Mouse (Mus musculus): ENCODE results near the gene Nol6. TPM values are rescaled to one million over a fixed set of nuclear protein-coding genes. Genes with fewer than 3 reads are reported as not detected.
A peak's percentile ranks its signal among the peaks of the same experiment; 100 is the strongest.
"Not testable (repeated sequence)": the region's sequence is repeated elsewhere in the genome, so short reads cannot be mapped to it uniquely, and the experiment has no call there.

Nol6 gene
- polyA plus RNA-seq, 1 experiment from 2014 or later, result 21.8 TPM

- Histone ChIP-seq H3K4me2 (replicated peaks) (no peak overlapping the region), H3K4me1 (replicated peaks) (peaks cover 29% of the 10 kb centered on the region), H3K9me3 (no peaks in the 10 kb centered on the region), H3K36me3 (no peaks in the 10 kb centered on the region), H3K4me3 (replicated peaks) (no peak overlapping the region), H3K27ac (no peak overlapping the region), H3K27me3 (replicated peaks) (no peaks in the 10 kb centered on the region; the same call in 1 of the 2 replicates), H3K9ac (no peak overlapping the region)
- 69% methylated on average over 1 of the region's 1 CpGs for WGBS
- no peak for ATAC-seq
Observed at GRCm38 (mm10) chr4:41092958-41093357, 31.3 kb downstream of the Nol6 start.

DNA sequence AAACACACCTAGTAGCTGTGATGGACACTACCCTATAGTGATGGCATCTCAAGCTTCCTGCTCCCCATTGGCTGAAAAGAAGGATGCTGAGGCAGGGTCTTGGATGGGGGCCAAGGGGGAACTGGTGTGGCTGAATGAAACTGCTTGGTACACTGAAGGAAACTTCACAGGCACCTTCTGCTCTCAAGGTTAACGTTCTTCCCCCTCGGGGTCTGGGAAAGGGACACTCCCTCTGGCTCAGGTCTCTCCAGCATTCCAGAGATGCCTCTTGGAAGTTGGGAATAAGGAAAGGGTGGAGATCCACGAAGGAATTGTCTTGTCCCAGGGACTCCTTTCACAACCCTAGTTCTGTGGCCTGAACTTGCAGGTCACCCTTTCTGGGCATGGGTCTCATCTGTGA, 32.9 kb downstream of the Nol6 start:
- no peaks in the 10 kb centered on the region for H3K9me3 ChIP-seq
- peaks cover 17% of the 10 kb centered on the region for H3K4me1 ChIP-seq (replicated peaks)
- no peak overlapping the region for H3K9ac ChIP-seq
- no peak overlapping the region for H3K4me3 ChIP-seq (replicated peaks)
- no peak overlapping the region for H3K27ac ChIP-seq
- WGBS, result 43% methylated on average over 3 of the region's 3 CpGs
- H3K27me3 ChIP-seq (replicated peaks), result no peaks in the 10 kb centered on the region; the same call in 1 of the 2 replicates
- no peak for ATAC-seq
- no peak overlapping the region for H3K4me2 ChIP-seq (replicated peaks)
- no peaks in the 10 kb centered on the region for H3K36me3 ChIP-seq

DNA sequence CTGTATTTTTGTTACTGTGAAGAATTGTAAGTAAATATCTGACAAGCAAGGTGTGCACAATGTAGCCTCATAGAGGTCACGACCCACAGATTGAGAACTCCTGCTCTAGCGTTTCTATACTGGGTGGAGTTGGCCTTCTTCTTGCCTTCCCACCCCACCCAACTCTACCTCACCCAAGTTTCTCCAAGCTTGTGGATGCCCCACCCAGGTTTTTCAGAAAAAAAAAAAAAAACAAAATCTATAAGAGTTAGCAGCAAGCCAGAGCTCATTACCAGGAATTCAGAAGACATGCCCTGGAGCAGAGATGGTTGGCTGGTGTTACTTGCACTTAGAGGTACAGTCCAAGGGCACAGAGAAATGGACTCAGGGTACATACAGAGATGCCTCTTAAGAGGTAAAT, 34.5 kb downstream of the Nol6 start:
- no peaks in the 10 kb centered on the region for H3K27me3 ChIP-seq (replicated peaks)
- H3K4me1 ChIP-seq (replicated peaks), result peaks cover 8% of the 10 kb centered on the region
- H3K9ac ChIP-seq, result no peak overlapping the region
- H3K36me3 ChIP-seq, result no peaks in the 10 kb centered on the region
- WGBS, result 52% methylated on average over 2 of the region's 2 CpGs
- H3K4me2 ChIP-seq (replicated peaks), result no peak overlapping the region
- H3K4me3 ChIP-seq (replicated peaks), result no peak overlapping the region
- no peaks in the 10 kb centered on the region for H3K9me3 ChIP-seq
- H3K27ac ChIP-seq, result no peak overlapping the region
- no peak for ATAC-seq

- 76% methylated on average over 4 of the region's 4 CpGs for WGBS
Observed at GRCm38 (mm10) chr4:41089189-41089588, 35.1 kb downstream of the Nol6 start.

GRCm38 (mm10) chr4:41087459-41088298, 36.6 kb downstream of the Nol6 start:
- Histone ChIP-seq H3K4me1 (replicated peaks) (no peaks in the 10 kb centered on the region), H3K9ac (no peak overlapping the region), H3K9me3 (no peaks in the 10 kb centered on the region), H3K4me2 (replicated peaks) (no peak overlapping the region), H3K27ac (no peak overlapping the region), H3K36me3 (no peaks in the 10 kb centered on the region), H3K27me3 (replicated peaks) (no peaks in the 10 kb centered on the region), H3K4me3 (replicated peaks) (no peak overlapping the region)
- peak; percentile 74; the same call in 1 of the 2 replicates for ATAC-seq
- WGBS, result 82% methylated on average over 16 of the region's 16 CpGs

More at GRCm38 (mm10) chr4:41089189-41089588, 35.1 kb downstream of the Nol6 start:
- Histone ChIP-seq H3K9me3 (no peaks in the 10 kb centered on the region), H3K27me3 (replicated peaks) (no peaks in the 10 kb centered on the region), H3K36me3 (no peaks in the 10 kb centered on the region), H3K4me2 (replicated peaks) (no peak overlapping the region), H3K27ac (no peak overlapping the region), H3K4me1 (replicated peaks) (peaks cover 2% of the 10 kb centered on the region), H3K9ac (no peak overlapping the region), H3K4me3 (replicated peaks) (no peak overlapping the region)
- no peak for ATAC-seq

- H3K4me1 ChIP-seq (replicated peaks), result no peaks in the 10 kb centered on the region
- no peaks in the 10 kb centered on the region for H3K27me3 ChIP-seq (replicated peaks)
- peak; percentile 69; the same call in 1 of the 2 replicates for ATAC-seq
- H3K27ac ChIP-seq, result no peak overlapping the region
- H3K9me3 ChIP-seq, result no peaks in the 10 kb centered on the region
- no peaks in the 10 kb centered on the region for H3K36me3 ChIP-seq
- no peak overlapping the region for H3K9ac ChIP-seq
- H3K4me2 ChIP-seq (replicated peaks), result no peak overlapping the region
- 75% methylated on average over 9 of the region's 9 CpGs for WGBS
- H3K4me3 ChIP-seq (replicated peaks), result no peak overlapping the region
Observed at GRCm38 (mm10) chr4:41086947-41087346, 37.3 kb downstream of the Nol6 start.

- ATAC-seq, result no peak
- H3K27ac ChIP-seq, result no peak overlapping the region
- no peaks in the 10 kb centered on the region for H3K4me1 ChIP-seq (replicated peaks)
- no peak overlapping the region for H3K4me3 ChIP-seq (replicated peaks)
- H3K9ac ChIP-seq, result no peak overlapping the region
- H3K4me2 ChIP-seq (replicated peaks), result no peak overlapping the region
- H3K36me3 ChIP-seq, result no peaks in the 10 kb centered on the region
- WGBS, result 82% methylated on average over 4 of the region's 4 CpGs
- no peaks in the 10 kb centered on the region for H3K9me3 ChIP-seq
- H3K27me3 ChIP-seq (replicated peaks), result no peaks in the 10 kb centered on the region
Observed at GRCm38 (mm10) chr4:41084819-41085218, 39.4 kb downstream of the Nol6 start.

DNA sequence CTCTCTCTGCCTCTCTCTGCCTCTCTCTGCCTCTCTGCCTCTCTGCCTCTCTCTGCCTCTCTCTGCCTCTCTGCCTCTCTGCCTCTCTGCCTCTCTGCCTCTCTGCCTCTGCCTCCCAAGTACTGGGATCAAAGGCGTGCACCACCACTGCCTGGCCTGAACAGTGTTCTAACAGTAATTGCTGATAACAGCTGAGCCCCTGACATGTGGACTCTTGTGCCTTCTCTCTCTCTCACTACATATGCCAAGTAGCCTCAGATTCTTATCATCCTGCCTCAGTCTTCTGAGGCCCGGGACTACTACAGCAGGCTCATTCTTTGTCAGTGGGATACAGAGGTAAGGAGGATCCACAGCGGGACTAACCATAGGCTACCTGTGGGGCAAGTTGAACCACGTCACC, 41.5 kb downstream of the Nol6 start:
- not testable (repeated sequence) for H3K4me1 ChIP-seq (replicated peaks); H3K4me2 ChIP-seq (replicated peaks); H3K4me3 ChIP-seq (replicated peaks); H3K27ac ChIP-seq; H3K36me3 ChIP-seq; H3K27me3 ChIP-seq (replicated peaks); H3K9ac ChIP-seq; H3K9me3 ChIP-seq; ATAC-seq
- 70% methylated on average over 4 of the region's 4 CpGs for WGBS

DNA sequence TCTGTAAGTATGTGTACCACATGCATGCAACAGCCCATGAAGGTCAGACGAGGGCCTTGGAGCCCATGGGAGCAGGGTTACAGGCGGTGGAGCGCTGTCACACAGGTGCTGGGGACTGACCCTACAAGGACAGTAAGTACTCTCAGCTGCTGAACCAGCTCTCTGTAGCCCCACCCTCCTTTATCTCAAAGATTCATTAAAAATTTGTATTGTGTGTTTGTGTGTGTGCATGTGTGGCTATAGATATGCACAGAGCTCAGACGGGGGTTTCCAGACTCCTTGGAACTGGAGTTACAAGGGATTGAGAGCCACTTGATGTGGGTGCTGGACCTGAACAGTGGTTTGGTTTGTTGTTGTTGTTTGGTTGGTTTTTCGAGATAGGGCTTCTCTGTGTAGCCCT, 42.5 kb downstream of the Nol6 start:
- H3K4me3 ChIP-seq (replicated peaks), result no peak overlapping the region

DNA sequence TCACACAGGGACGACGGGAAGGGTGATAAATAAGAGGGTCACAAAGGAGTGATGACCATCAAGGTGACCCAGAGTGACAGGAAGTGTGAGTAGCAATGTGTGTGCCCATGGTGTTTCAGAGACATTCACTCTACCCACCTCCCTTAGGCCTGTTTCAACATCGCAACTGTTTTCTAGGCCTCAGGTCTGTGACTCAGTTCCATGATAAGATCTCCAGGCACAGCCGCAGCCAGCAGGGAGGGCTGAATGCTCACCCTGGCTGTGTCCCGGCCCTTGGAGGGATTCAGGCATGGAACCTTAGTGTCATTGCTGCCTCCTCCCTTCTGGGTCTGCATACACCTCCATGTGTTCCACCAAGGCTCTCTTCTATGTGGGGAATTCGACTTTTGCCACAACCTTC, 45.5 kb downstream of the Nol6 start:
- ATAC-seq, result no peak
- Histone ChIP-seq H3K4me2 (replicated peaks) (no peak overlapping the region), H3K4me3 (replicated peaks) (no peak overlapping the region), H3K4me1 (replicated peaks) (no peaks in the 10 kb centered on the region), H3K27ac (no peak overlapping the region), H3K9me3 (no peaks in the 10 kb centered on the region), H3K27me3 (replicated peaks) (no peaks in the 10 kb centered on the region), H3K36me3 (no peaks in the 10 kb centered on the region), H3K9ac (no peak overlapping the region)
- WGBS, result 63% methylated on average over 6 of the region's 6 CpGs

More for the DNA sequence above, 42.5 kb downstream of the Nol6 start:
- no peak overlapping the region for H3K27ac ChIP-seq
- H3K36me3 ChIP-seq, result no peaks in the 10 kb centered on the region
- H3K27me3 ChIP-seq (replicated peaks), result no peaks in the 10 kb centered on the region
- WGBS, result 84% methylated on average over 5 of the region's 5 CpGs
- ATAC-seq, result no peak
- H3K9ac ChIP-seq, result no peak overlapping the region
- H3K9me3 ChIP-seq, result no peaks in the 10 kb centered on the region
- H3K4me1 ChIP-seq (replicated peaks), result no peaks in the 10 kb centered on the region
- H3K4me2 ChIP-seq (replicated peaks), result no peak overlapping the region

- no peaks in the 10 kb centered on the region for H3K4me1 ChIP-seq (replicated peaks)
- H3K9me3 ChIP-seq, result no peaks in the 10 kb centered on the region
- no peak overlapping the region for H3K27ac ChIP-seq
- ATAC-seq, result no peak
- no peaks in the 10 kb centered on the region for H3K36me3 ChIP-seq
- no peak overlapping the region for H3K4me3 ChIP-seq (replicated peaks)
- WGBS, result 75% methylated on average over 6 of the region's 6 CpGs
- H3K27me3 ChIP-seq (replicated peaks), result no peaks in the 10 kb centered on the region
- no peak overlapping the region for H3K9ac ChIP-seq
- H3K4me2 ChIP-seq (replicated peaks), result no peak overlapping the region
Observed at GRCm38 (mm10) chr4:41074461-41074860, 49.8 kb downstream of the Nol6 start.

DNA sequence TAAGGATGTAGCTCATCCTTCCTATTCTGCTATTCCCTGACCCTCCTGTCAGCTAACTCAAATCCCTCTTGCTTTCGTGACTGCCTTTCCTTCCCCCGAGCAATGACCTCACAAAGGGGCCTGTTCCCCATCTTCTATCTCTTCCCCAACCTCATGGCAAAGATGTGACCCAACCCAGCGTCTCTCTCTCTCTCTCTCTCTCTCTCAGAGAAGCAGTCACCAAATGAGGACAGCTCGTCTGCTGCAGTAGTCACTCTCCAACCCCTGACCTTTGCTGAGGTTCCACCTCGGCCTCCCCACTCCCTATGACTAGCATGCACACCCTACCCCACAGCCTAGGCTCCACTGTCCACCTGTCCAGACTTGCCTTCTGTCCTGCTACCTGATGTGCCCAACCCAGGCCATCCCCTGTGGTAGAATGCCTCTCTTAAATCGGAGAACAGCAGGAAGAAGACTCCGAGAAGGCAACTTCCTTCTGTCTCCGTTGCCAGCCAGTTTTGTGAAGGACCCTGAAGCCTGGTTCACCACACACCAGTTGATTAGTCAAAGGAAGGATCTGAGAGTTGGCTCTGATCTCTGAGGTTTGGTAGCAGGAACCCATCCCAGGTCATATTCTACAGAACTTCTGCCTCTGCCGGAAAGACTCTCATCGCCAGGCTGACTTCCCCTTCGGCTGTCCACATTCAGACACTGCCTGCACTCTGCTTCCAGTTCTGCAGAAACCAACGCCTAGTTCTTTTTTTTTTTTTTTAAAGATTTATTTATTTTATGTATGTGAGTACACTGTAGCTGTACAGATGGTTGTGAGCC, 51.0 kb downstream of the Nol6 start:
- H3K36me3 ChIP-seq, result no peaks in the 10 kb centered on the region
- H3K4me3 ChIP-seq (replicated peaks), result no peak overlapping the region
- no peak overlapping the region for H3K4me2 ChIP-seq (replicated peaks)
- H3K9me3 ChIP-seq, result no peaks in the 10 kb centered on the region
- no peaks in the 10 kb centered on the region for H3K27me3 ChIP-seq (replicated peaks)
- no peak overlapping the region for H3K9ac ChIP-seq
- H3K27ac ChIP-seq, result no peak overlapping the region
- H3K4me1 ChIP-seq (replicated peaks), result no peaks in the 10 kb centered on the region
- WGBS, result 73% methylated on average over 12 of the region's 12 CpGs
- no peak for ATAC-seq

Data from intestine, embryonic 15.5 days (tissue).